Mouse (Mus musculus): ENCODE results near the gene Atg4d. TPM values are rescaled to one million over a fixed set of nuclear protein-coding genes. Genes with fewer than 3 reads are reported as not detected.

Atg4d gene
- polyA plus RNA-seq, 1 experiment from 2014 or later = 53.3 TPM

- 0 out of 2 replicates have a peak, but pooled peaks cover 7% of the 10 kb centered on the region for H3K4me1 ChIP-seq (ENCODE audit: control insufficient read depth, insufficient read depth, low read length)
- H3K36me3 ChIP-seq (ENCODE audit: control insufficient read depth, insufficient read depth, low read length) = 0 out of 2 replicates have a peak, but pooled peaks cover 5% of the 10 kb centered on the region
- H3K27ac ChIP-seq (ENCODE audit: low read length) = peak overlapping the region; percentile 76
- H3K4me2 ChIP-seq (ENCODE audit: low read depth, low read length) = peak overlapping the region; percentile 60
- 0 out of 2 replicates have a peak, but pooled peaks have one; percentile 1 for ATAC-seq (ENCODE audit: insufficient read depth, low FRiP score)
- no peaks in the 10 kb centered on the region for H3K9me3 ChIP-seq (replicated peaks; ENCODE audit: control insufficient read depth, low read length)
- no peaks in the 10 kb centered on the region for H3K27me3 ChIP-seq (ENCODE audit: control insufficient read depth, insufficient read depth, low read length)
- 7% methylated on average over 7 of the region's 7 CpGs for WGBS
- peak overlapping the region; percentile 66; the same call in 1 of the 2 replicates for H3K9ac ChIP-seq (ENCODE audit: low read length)
- peak overlapping the region; percentile 48 for H3K4me3 ChIP-seq (replicated peaks; ENCODE audit: low read length)
These were observed 39.7 kb upstream of the Atg4d start for GRCm38 (mm10) chr9:21225415-21225758.

- ATAC-seq (ENCODE audit: insufficient read depth, low FRiP score) = peak; percentile 54; the same call in 1 of the 2 replicates
- H3K27ac ChIP-seq (ENCODE audit: low read length) = peak overlapping the region; percentile 16; the same call in 1 of the 2 replicates
- H3K4me2 ChIP-seq (ENCODE audit: low read depth, low read length) = peak overlapping the region; percentile 50
- no peaks in the 10 kb centered on the region for H3K27me3 ChIP-seq (ENCODE audit: control insufficient read depth, insufficient read depth, low read length)
- peaks cover 11% of the 10 kb centered on the region for H3K36me3 ChIP-seq (ENCODE audit: control insufficient read depth, insufficient read depth, low read length)
- 12% methylated on average over 16 of the region's 16 CpGs for WGBS
- H3K4me3 ChIP-seq (replicated peaks; ENCODE audit: low read length) = peak overlapping the region; percentile 42
- H3K9ac ChIP-seq (ENCODE audit: low read length) = peak overlapping the region; percentile 64
- 0 out of 2 replicates have a peak, but pooled peaks cover 3% of the 10 kb centered on the region for H3K4me1 ChIP-seq (ENCODE audit: control insufficient read depth, insufficient read depth, low read length)
- no peaks in the 10 kb centered on the region for H3K9me3 ChIP-seq (replicated peaks; ENCODE audit: control insufficient read depth, low read length)
These were observed 37.8 kb upstream of the Atg4d start for GRCm38 (mm10) chr9:21227342-21227741.

GRCm38 (mm10) chr9:21231551-21231950 is 33.5 kb upstream of the Atg4d start:
- no peak overlapping the region for H3K4me3 ChIP-seq (replicated peaks; ENCODE audit: low read length)
- 49% methylated on average over 23 of the region's 23 CpGs for WGBS
- no peak for ATAC-seq (ENCODE audit: insufficient read depth, low FRiP score)
- peaks cover 21% of the 10 kb centered on the region for H3K36me3 ChIP-seq (ENCODE audit: control insufficient read depth, insufficient read depth, low read length)
- H3K4me1 ChIP-seq (ENCODE audit: control insufficient read depth, insufficient read depth, low read length) = peaks cover 3% of the 10 kb centered on the region; the same call in 1 of the 2 replicates
- H3K27ac ChIP-seq (ENCODE audit: low read length) = no peak overlapping the region
- no peak overlapping the region for H3K9ac ChIP-seq (ENCODE audit: low read length)
- no peak overlapping the region for H3K4me2 ChIP-seq (ENCODE audit: low read depth, low read length)
- no peaks in the 10 kb centered on the region for H3K9me3 ChIP-seq (replicated peaks; ENCODE audit: control insufficient read depth, low read length)
- no peaks in the 10 kb centered on the region for H3K27me3 ChIP-seq (ENCODE audit: control insufficient read depth, insufficient read depth, low read length)

GRCm38 (mm10) chr9:21232867-21233266 is 32.2 kb upstream of the Atg4d start:
- ATAC-seq (ENCODE audit: insufficient read depth, low FRiP score) = no peak
- WGBS = 89% methylated on average over 5 of the region's 5 CpGs
- H3K4me2 ChIP-seq (ENCODE audit: low read depth, low read length) = no peak overlapping the region
- no peaks in the 10 kb centered on the region for H3K27me3 ChIP-seq (ENCODE audit: control insufficient read depth, insufficient read depth, low read length)
- H3K27ac ChIP-seq (ENCODE audit: low read length) = no peak overlapping the region
- no peaks in the 10 kb centered on the region for H3K9me3 ChIP-seq (replicated peaks; ENCODE audit: control insufficient read depth, low read length)
- peaks cover 11% of the 10 kb centered on the region for H3K4me1 ChIP-seq (ENCODE audit: control insufficient read depth, insufficient read depth, low read length)
- peaks cover 21% of the 10 kb centered on the region for H3K36me3 ChIP-seq (ENCODE audit: control insufficient read depth, insufficient read depth, low read length)
- no peak overlapping the region for H3K4me3 ChIP-seq (replicated peaks; ENCODE audit: low read length)
- no peak overlapping the region for H3K9ac ChIP-seq (ENCODE audit: low read length)

GRCm38 (mm10) chr9:21233366-21233765 is 31.7 kb upstream of the Atg4d start:
- Histone ChIP-seq H3K4me3 (replicated peaks; ENCODE audit: low read length) (no peak overlapping the region), H3K27ac (ENCODE audit: low read length) (no peak overlapping the region), H3K9me3 (replicated peaks; ENCODE audit: control insufficient read depth, low read length) (no peaks in the 10 kb centered on the region), H3K27me3 (ENCODE audit: control insufficient read depth, insufficient read depth, low read length) (no peaks in the 10 kb centered on the region), H3K4me2 (ENCODE audit: low read depth, low read length) (no peak overlapping the region), H3K36me3 (ENCODE audit: control insufficient read depth, insufficient read depth, low read length) (peaks cover 21% of the 10 kb centered on the region), H3K9ac (ENCODE audit: low read length) (no peak overlapping the region), H3K4me1 (ENCODE audit: control insufficient read depth, insufficient read depth, low read length) (peaks cover 12% of the 10 kb centered on the region)
- 91% methylated on average over 29 of the region's 29 CpGs for WGBS
- no peak for ATAC-seq (ENCODE audit: insufficient read depth, low FRiP score)

GRCm38 (mm10) chr9:21233805-21234204 is 31.3 kb upstream of the Atg4d start:
- Histone ChIP-seq H3K9me3 (replicated peaks; ENCODE audit: control insufficient read depth, low read length) (no peaks in the 10 kb centered on the region), H3K4me3 (replicated peaks; ENCODE audit: low read length) (no peak overlapping the region), H3K4me1 (ENCODE audit: control insufficient read depth, insufficient read depth, low read length) (peaks cover 12% of the 10 kb centered on the region), H3K4me2 (ENCODE audit: low read depth, low read length) (no peak overlapping the region), H3K27me3 (ENCODE audit: control insufficient read depth, insufficient read depth, low read length) (no peaks in the 10 kb centered on the region), H3K9ac (ENCODE audit: low read length) (no peak overlapping the region), H3K27ac (ENCODE audit: low read length) (no peak overlapping the region), H3K36me3 (ENCODE audit: control insufficient read depth, insufficient read depth, low read length) (peaks cover 21% of the 10 kb centered on the region)
- 85% methylated on average over 28 of the region's 28 CpGs for WGBS
- ATAC-seq (ENCODE audit: insufficient read depth, low FRiP score) = no peak

GRCm38 (mm10) chr9:21235341-21235740 is 29.8 kb upstream of the Atg4d start:
- 0 out of 2 replicates have a peak overlapping the region, but pooled peaks have one; percentile 10 for H3K9ac ChIP-seq (ENCODE audit: low read length)
- ATAC-seq (ENCODE audit: insufficient read depth, low FRiP score) = no peak
- H3K9me3 ChIP-seq (replicated peaks; ENCODE audit: control insufficient read depth, low read length) = no peaks in the 10 kb centered on the region
- 86% methylated on average over 4 of the region's 4 CpGs for WGBS
- H3K27me3 ChIP-seq (ENCODE audit: control insufficient read depth, insufficient read depth, low read length) = no peaks in the 10 kb centered on the region
- no peak overlapping the region for H3K4me2 ChIP-seq (ENCODE audit: low read depth, low read length)
- H3K36me3 ChIP-seq (ENCODE audit: control insufficient read depth, insufficient read depth, low read length) = peaks cover 16% of the 10 kb centered on the region
- H3K4me1 ChIP-seq (ENCODE audit: control insufficient read depth, insufficient read depth, low read length) = peaks cover 16% of the 10 kb centered on the region
- no peak overlapping the region for H3K4me3 ChIP-seq (replicated peaks; ENCODE audit: low read length)
- H3K27ac ChIP-seq (ENCODE audit: low read length) = no peak overlapping the region

GRCm38 (mm10) chr9:21236991-21237367 is 28.1 kb upstream of the Atg4d start:
- Histone ChIP-seq H3K9ac (ENCODE audit: low read length) (peak overlapping the region; percentile 98), H3K4me3 (replicated peaks; ENCODE audit: low read length) (peak overlapping the region; percentile 91), H3K9me3 (replicated peaks; ENCODE audit: control insufficient read depth, low read length) (no peaks in the 10 kb centered on the region), H3K27me3 (ENCODE audit: control insufficient read depth, insufficient read depth, low read length) (no peaks in the 10 kb centered on the region), H3K4me2 (ENCODE audit: low read depth, low read length) (peak overlapping the region; percentile 85), H3K27ac (ENCODE audit: low read length) (no peak overlapping the region), H3K36me3 (ENCODE audit: control insufficient read depth, insufficient read depth, low read length) (peaks cover 10% of the 10 kb centered on the region; the same call in 1 of the 2 replicates), H3K4me1 (ENCODE audit: control insufficient read depth, insufficient read depth, low read length) (peaks cover 16% of the 10 kb centered on the region)
- ATAC-seq (ENCODE audit: insufficient read depth, low FRiP score) = no peak
- WGBS = 86% methylated on average over 25 of the region's 25 CpGs

GRCm38 (mm10) chr9:21237368-21238003 is 27.6 kb upstream of the Atg4d start:
- peaks cover 16% of the 10 kb centered on the region for H3K4me1 ChIP-seq (ENCODE audit: control insufficient read depth, insufficient read depth, low read length)
- H3K9ac ChIP-seq (ENCODE audit: low read length) = peak overlapping the region; percentile 98
- H3K36me3 ChIP-seq (ENCODE audit: control insufficient read depth, insufficient read depth, low read length) = peaks cover 10% of the 10 kb centered on the region; the same call in 1 of the 2 replicates
- peak overlapping the region; percentile 93 for H3K27ac ChIP-seq (ENCODE audit: low read length)
- H3K27me3 ChIP-seq (ENCODE audit: control insufficient read depth, insufficient read depth, low read length) = no peaks in the 10 kb centered on the region
- ATAC-seq (ENCODE audit: insufficient read depth, low FRiP score) = no peak
- peak overlapping the region; percentile 91 for H3K4me3 ChIP-seq (replicated peaks; ENCODE audit: low read length)
- 0 out of 2 replicates have a peak, but pooled peaks cover under 1% of the 10 kb centered on the region for H3K9me3 ChIP-seq (replicated peaks; ENCODE audit: control insufficient read depth, low read length)
- 17% methylated on average over 19 of the region's 19 CpGs for WGBS
- H3K4me2 ChIP-seq (ENCODE audit: low read depth, low read length) = peak overlapping the region; percentile 85

All from stomach, embryonic 16.5 days (tissue).